Mouse (Mus musculus) liver, embryonic 14.5 days (tissue): ENCODE measurements around the gene Ralgps1.

Experiments used
- CTCF ChIP-seq: IDR thresholded peaks from 2 replicates; pipeline ENCODE4 v1.5.1; 2016; ENCODE audit warnings: antibody characterized with exemption, low read depth, control low read depth
- EP300 ChIP-seq: IDR thresholded peaks from 2 replicates; pipeline ENCODE4 v1.6.1; 2016; ENCODE audit warnings: antibody characterized with exemption, low read depth

DNA sequence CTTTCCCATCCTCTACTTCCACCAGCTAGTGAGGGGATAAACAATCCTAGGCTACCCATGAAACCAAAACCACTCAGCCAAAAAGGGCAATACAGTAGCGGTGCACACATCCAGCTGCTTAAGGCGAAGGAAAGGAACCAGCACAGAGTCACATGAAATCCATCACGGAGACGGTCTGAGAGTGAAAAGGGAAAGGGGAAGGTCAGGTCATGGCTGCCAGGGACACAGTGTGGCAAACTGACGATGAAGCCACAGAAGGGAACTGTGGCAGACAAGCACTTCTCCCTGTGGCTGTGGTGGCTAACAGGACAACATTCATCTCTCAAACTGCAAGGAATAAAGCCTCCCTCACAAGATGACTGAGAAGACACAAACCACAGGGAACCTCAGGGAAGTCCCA is 76.2 kb downstream of the Ralgps1 start:
- TF ChIP-seq CTCF (no peak), EP300 (no peak)
